In the genomic region with DNA sequence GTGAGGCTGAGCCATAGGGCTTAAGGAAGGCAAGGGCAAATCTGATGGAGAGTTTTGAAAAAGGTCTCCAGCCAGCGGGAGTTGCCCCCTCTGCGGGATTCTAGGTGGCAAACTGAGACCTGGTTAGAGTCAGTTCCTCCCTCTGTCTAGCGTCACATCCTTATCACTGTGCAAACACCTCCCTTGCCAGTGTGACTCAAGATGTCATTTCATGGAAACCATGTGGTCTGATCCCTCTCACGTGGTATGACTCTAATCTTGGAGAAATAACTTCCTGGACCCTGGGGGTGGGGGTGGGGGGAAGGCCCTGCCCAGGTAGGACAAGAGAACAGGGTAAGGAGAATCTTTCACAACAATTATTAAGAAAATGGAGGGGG, we compare ENCODE assay signal across 15 mouse cellular contexts. TPM values are rescaled to one million over a fixed set of nuclear protein-coding genes. Genes with fewer than 3 reads are reported as not detected.
DNase-seq lines count a peak whose midpoint lies in the region; ATAC-seq and TF ChIP-seq lines count a peak whose summit lies in the region.
"Had no signal": no experiment of that assay in that cellular context is flagged by ENCODE, and none has a peak within 500 bp of the region (broad histone marks: within the 10 kb centered on the region; RNA-seq: fewer than 3 reads in every experiment).

No protein-coding gene starts in this region.

- peak overlapping the region; percentile 81 for H3K27ac ChIP-seq in kidney, embryonic 14.5 days (ENCODE audit: low read depth, low read length)
- peak overlapping the region; percentile 100 for H3K27ac ChIP-seq in small intestine, adult 2 months (ENCODE audit: insufficient read depth, low read depth, low read length)
- H3K27ac ChIP-seq in hindbrain, embryonic 16.5 days (ENCODE audit: low read depth, low read length) = no peak overlapping the region
- H3K27ac ChIP-seq in forebrain, embryonic 14.5 days (ENCODE audit: low read depth, low read length) = no peak overlapping the region
- H3K27ac ChIP-seq: embryonic facial prominence, embryonic 15.5 days had no signal

- no peaks in the 10 kb centered on the region for H3K27me3 ChIP-seq in kidney, embryonic 14.5 days (ENCODE audit: control insufficient read depth, insufficient read depth, low read length)
- H3K27me3 ChIP-seq in small intestine, adult 2 months (ENCODE audit: control insufficient read depth, insufficient read depth, low read length) = no peaks in the 10 kb centered on the region
- no peaks in the 10 kb centered on the region for H3K27me3 ChIP-seq in hindbrain, embryonic 16.5 days (replicated peaks; ENCODE audit: control insufficient read depth, insufficient read depth, low read length)
- no peaks in the 10 kb centered on the region for H3K27me3 ChIP-seq in forebrain, embryonic 14.5 days (replicated peaks; ENCODE audit: control insufficient read depth, insufficient read depth, low read length)
- H3K27me3 ChIP-seq: embryonic facial prominence, embryonic 15.5 days had no signal

- no peaks in the 10 kb centered on the region for H3K36me3 ChIP-seq in kidney, embryonic 14.5 days (ENCODE audit: control insufficient read depth, insufficient read depth, low read length)
- H3K36me3 ChIP-seq in small intestine, adult 2 months (ENCODE audit: control insufficient read depth, insufficient read depth, low read length) = peaks cover 41% of the 10 kb centered on the region
- H3K36me3 ChIP-seq in hindbrain, embryonic 16.5 days (ENCODE audit: control insufficient read depth, insufficient read depth, low read length) = no peaks in the 10 kb centered on the region
- no peaks in the 10 kb centered on the region for H3K36me3 ChIP-seq in forebrain, embryonic 14.5 days (ENCODE audit: control insufficient read depth, insufficient read depth, low read length)
- H3K36me3 ChIP-seq: embryonic facial prominence, embryonic 15.5 days; heart, embryonic 15.5 days had no signal

- TF ChIP-seq POLR2A in small intestine, adult 2 months (IDR thresholded peaks at IDR 0.05; ENCODE audit: low read depth, low read length) = no peak

- no peak for TF ChIP-seq CTCF in small intestine, adult 2 months (IDR thresholded peaks at IDR 0.05; ENCODE audit: extremely low read depth, insufficient read length, insufficient replicate concordance, low read depth, low read length)

- H3K4me3 ChIP-seq in kidney, embryonic 14.5 days (ENCODE audit: low read length) = no peak overlapping the region
- peak overlapping the region; percentile 27; the same call in 1 of the 2 replicates for H3K4me3 ChIP-seq in small intestine, adult 2 months (ENCODE audit: low read depth, low read length)
- no peak overlapping the region for H3K4me3 ChIP-seq in hindbrain, embryonic 16.5 days (ENCODE audit: low read length)
- no peak overlapping the region for H3K4me3 ChIP-seq in forebrain, embryonic 14.5 days (ENCODE audit: low read depth, low read length)
- H3K4me3 ChIP-seq: embryonic facial prominence, embryonic 15.5 days; heart, embryonic 15.5 days; myocyte had no signal

- H3K4me1 ChIP-seq in kidney, embryonic 14.5 days (ENCODE audit: control insufficient read depth, insufficient read depth, low read length) = peaks cover 9% of the 10 kb centered on the region
- peaks cover 43% of the 10 kb centered on the region for H3K4me1 ChIP-seq in small intestine, adult 2 months (ENCODE audit: control insufficient read depth, insufficient read depth, insufficient read length, low read length)
- no peaks in the 10 kb centered on the region for H3K4me1 ChIP-seq in hindbrain, embryonic 16.5 days (ENCODE audit: control insufficient read depth, insufficient read depth, low read depth, low read length)
- H3K4me1 ChIP-seq in forebrain, embryonic 14.5 days (ENCODE audit: control insufficient read depth, insufficient read depth, low read length) = no peaks in the 10 kb centered on the region
- H3K4me1 ChIP-seq: embryonic facial prominence, embryonic 15.5 days had no signal

- no peak for DNase-seq in kidney, postnatal 10 days
- DNase-seq in c-Kit-positive CD71-positive TER-119-positive erythroid progenitor cells, embryonic 14.5 days (ENCODE audit: low spot score) = peak; percentile 28
- peak; percentile 28 to 67 for DNase-seq in lung, adult 18-20 months
- DNase-seq in neural tube, embryonic 10.5 days (ENCODE audit: extremely low spot score, low spot score) = no peak
- no peak for DNase-seq in forebrain, embryonic 14.5 days (ENCODE audit: low spot score)
- DNase-seq: adrenal gland, postnatal 36 days; cerebellum, adult 9-11 months; spleen, adult 18-20 months; thymus, postnatal 4 days had no signal

- peak; percentile 13; the same call in 1 of the 2 replicates for ATAC-seq in kidney, embryonic 14.5 days (ENCODE audit: low FRiP score, low TSS enrichment)
- ATAC-seq in hindbrain, embryonic 16.5 days = no peak
- no peak for ATAC-seq in forebrain, embryonic 14.5 days

- no peaks in the 10 kb centered on the region for H3K9me3 ChIP-seq in kidney, embryonic 14.5 days (ENCODE audit: control insufficient read depth, low read length)
- no peaks in the 10 kb centered on the region for H3K9me3 ChIP-seq in hindbrain, embryonic 16.5 days (ENCODE audit: control insufficient read depth, low read length)
- no peaks in the 10 kb centered on the region for H3K9me3 ChIP-seq in forebrain, embryonic 14.5 days (replicated peaks; ENCODE audit: control insufficient read depth, low read length)
- H3K9me3 ChIP-seq: embryonic facial prominence, embryonic 15.5 days; heart, embryonic 15.5 days had no signal

- 29% methylated on average over 4 of the region's 4 CpGs for WGBS in kidney, embryonic 14.5 days
- WGBS in small intestine, adult 2 months = 11% methylated on average over 4 of the region's 4 CpGs
- WGBS in hindbrain, embryonic 16.5 days = 56% methylated on average over 4 of the region's 4 CpGs
- WGBS in forebrain, embryonic 14.5 days = 52% methylated on average over 4 of the region's 4 CpGs

- no peak overlapping the region for H3K4me2 ChIP-seq in kidney, embryonic 14.5 days (replicated peaks; ENCODE audit: low read depth, low read length)
- H3K4me2 ChIP-seq in hindbrain, embryonic 16.5 days (ENCODE audit: low read length) = no peak overlapping the region
- no peak overlapping the region for H3K4me2 ChIP-seq in forebrain, embryonic 14.5 days (ENCODE audit: low read length)
- H3K4me2 ChIP-seq: embryonic facial prominence, embryonic 15.5 days; heart, embryonic 15.5 days had no signal

- no peak overlapping the region for H3K9ac ChIP-seq in kidney, embryonic 14.5 days (ENCODE audit: low read depth, low read length)
- no peak overlapping the region for H3K9ac ChIP-seq in hindbrain, embryonic 16.5 days (ENCODE audit: low read depth, low read length)
- no peak overlapping the region for H3K9ac ChIP-seq in forebrain, embryonic 14.5 days (ENCODE audit: low read length)
- H3K9ac ChIP-seq: embryonic facial prominence, embryonic 15.5 days; heart, embryonic 15.5 days had no signal

RNA-seq across cellular contexts. Expression of a gene that starts 8.7 kb away (rescaled TPM):
- polyA plus RNA-seq in kidney, embryonic 14.5 days (2014; fragmentation: Nextera tagmentation; extraction: Ambion mirVana) = 1.7 TPM in 2 replicates
- polyA plus RNA-seq in small intestine, adult 2 months (2012; rRNA removed) = 44.7 and 137 TPM in 2 replicates
- 0.61 and 0.68 TPM in 2 replicates for polyA plus RNA-seq in hindbrain, embryonic 16.5 days (2015; fragmentation: Nextera tagmentation; extraction: Ambion mirVana)
- 0.15 and 0.16 TPM in 2 replicates for polyA plus RNA-seq in forebrain, embryonic 14.5 days (2014; fragmentation: Nextera tagmentation; extraction: Ambion mirVana)

RNA-seq across cellular contexts. Expression of a gene that starts 33.9 kb away (rescaled TPM):
- 14.2 and 31.4 TPM in 2 replicates for polyA plus RNA-seq in kidney, embryonic 14.5 days (2014; fragmentation: Nextera tagmentation; extraction: Ambion mirVana)
- polyA plus RNA-seq in small intestine, adult 2 months (2012; rRNA removed) = 9.4 and 10.0 TPM in 2 replicates
- 161 and 164 TPM in 2 replicates for polyA plus RNA-seq in hindbrain, embryonic 16.5 days (2015; fragmentation: Nextera tagmentation; extraction: Ambion mirVana)
- polyA plus RNA-seq in forebrain, embryonic 14.5 days (2014; fragmentation: Nextera tagmentation; extraction: Ambion mirVana) = 31.0 and 48.9 TPM in 2 replicates

RNA-seq across cellular contexts. Expression of a gene that starts 35.7 kb away (rescaled TPM):
- polyA plus RNA-seq in kidney, embryonic 14.5 days (2014; fragmentation: Nextera tagmentation; extraction: Ambion mirVana) = 0.79 and 0.83 TPM in 2 replicates
- polyA plus RNA-seq in small intestine, adult 2 months (2012; rRNA removed) = 0.05 TPM in 1 of 2 replicates, not detected in the other
- polyA plus RNA-seq in hindbrain, embryonic 16.5 days (2015; fragmentation: Nextera tagmentation; extraction: Ambion mirVana) = 1.4 and 1.8 TPM in 2 replicates
- polyA plus RNA-seq in forebrain, embryonic 14.5 days (2014; fragmentation: Nextera tagmentation; extraction: Ambion mirVana) = 1.1 and 1.4 TPM in 2 replicates

RNA-seq across cellular contexts. Expression of a gene that starts 35.9 kb away (rescaled TPM):
- polyA plus RNA-seq in kidney, embryonic 14.5 days (2014; fragmentation: Nextera tagmentation; extraction: Ambion mirVana) = 23.3 and 32.6 TPM in 2 replicates
- polyA plus RNA-seq in small intestine, adult 2 months (2012; rRNA removed) = 8.4 and 10.9 TPM in 2 replicates
- 20.9 and 21.3 TPM in 2 replicates for polyA plus RNA-seq in hindbrain, embryonic 16.5 days (2015; fragmentation: Nextera tagmentation; extraction: Ambion mirVana)
- 22.3 and 22.6 TPM in 2 replicates for polyA plus RNA-seq in forebrain, embryonic 14.5 days (2014; fragmentation: Nextera tagmentation; extraction: Ambion mirVana)

Comparison
In these comparisons a context has a peak if more than half of its experiments do, and no peak if none do; other contexts are left out.
1. H3K27ac ChIP-seq: peak in kidney, embryonic 14.5 days (single experiment) and small intestine, adult 2 months (single experiment); none in hindbrain, embryonic 16.5 days (single experiment) and forebrain, embryonic 14.5 days (single experiment).
2. DNase-seq: peak in c-Kit-positive CD71-positive TER-119-positive erythroid progenitor cells, embryonic 14.5 days (single experiment) and lung, adult 18-20 months (2 of 2); none in kidney, postnatal 10 days (single experiment), neural tube, embryonic 10.5 days (single experiment) and forebrain, embryonic 14.5 days (single experiment).
3. RNA of a gene that starts 8.7 kb away (polyA plus RNA-seq): 44.7 to 137 TPM in small intestine, adult 2 months; 1.7 TPM in kidney, embryonic 14.5 days, 0.61 to 0.68 TPM in hindbrain, embryonic 16.5 days and 0.15 to 0.16 TPM in forebrain, embryonic 14.5 days; every median in the first group is over 10 times any median in the second.